Mouse (Mus musculus) neutrophil, adult 59 days (primary cell): ENCODE measurements around the gene Bmp15. TPM values are rescaled to one million over a fixed set of nuclear protein-coding genes. Genes with fewer than 3 reads are reported as not detected.

ENCODE experiments used
- total RNA-seq, 2 experiments: library from RNA; stranded (reverse); gene quantifications; 1 replicate in 1 of 2; 2 replicates in 1 of 2; pipeline ENCODE4 v1.2.4; 2023

The Bmp15 gene
- total RNA-seq = not detected

DNA sequence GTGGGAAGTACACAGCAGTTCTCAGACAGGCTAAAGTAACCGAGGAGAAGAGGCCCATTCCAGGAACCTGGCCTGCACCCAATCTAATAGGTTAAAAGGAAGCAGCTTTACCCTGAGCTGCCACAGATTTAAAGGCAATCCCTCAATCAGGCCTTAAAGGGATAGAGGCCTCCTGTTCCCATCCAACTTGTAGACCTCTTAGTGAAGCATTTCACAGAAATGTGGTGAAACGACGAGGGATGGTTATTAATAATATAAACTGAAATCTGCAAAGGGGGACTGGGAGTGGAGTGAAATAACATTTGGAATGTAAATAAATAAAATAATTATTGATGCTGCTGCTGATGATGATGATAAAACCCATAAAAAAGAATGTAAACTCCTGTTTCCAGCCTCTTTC lies at the start of gene Bmp15:
TSS of gene Bmp15 (minus strand) at position 101 of the 400 bp plus-strand sequence.

Other genes starting within 250 kb of the Bmp15 start
- not detected for gene AU022751, start 237.3 kb downstream of the Bmp15 start, total RNA-seq
- not detected for gene Nudt10, start 147.7 kb downstream of the Bmp15 start, total RNA-seq
- gene Shroom4, start 79.1 kb upstream of the Bmp15 start, total RNA-seq = under 1 TPM; 0.18 to 0.35 TPM